Mouse (Mus musculus) skeletal muscle tissue, adult 2 months (tissue): ENCODE measurements around the gene Pla2g16.

Experiments
- DNase-seq: peaks from one replicate; pipeline ENCODE4 v3.0.0-alpha.2; 2012; ENCODE audit warnings: low read depth, low spot score

The Pla2g16 gene

GRCm38 (mm10) chr19:7611942-7612757 lies 54.9 kb downstream of the Pla2g16 start, which contains the start of gene Hrasls5:
Gene Hrasls5, plus strand, starts transcription at chr19:7612541.
- DNase-seq = no peak

DNA sequence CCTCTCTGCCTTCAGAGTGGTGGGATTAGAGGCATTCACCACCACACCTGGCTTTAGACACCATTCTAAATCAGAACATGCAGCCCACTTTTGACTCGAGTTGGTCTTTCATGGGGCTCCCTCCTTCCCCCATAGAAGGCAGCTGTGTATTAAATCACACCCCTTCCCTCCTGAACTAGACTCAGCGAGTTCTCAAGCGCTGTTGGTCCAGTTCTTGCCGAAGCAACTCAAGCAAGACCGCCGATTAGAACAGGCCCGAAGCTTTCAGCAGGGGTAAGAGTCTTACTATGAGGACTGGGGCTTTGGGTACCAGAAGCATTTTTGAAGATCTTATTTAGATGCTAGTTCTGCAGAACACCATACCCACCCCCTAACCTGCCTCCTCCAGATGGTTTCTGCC lies 55.9 kb downstream of the Pla2g16 start:
- no peak for DNase-seq

GRCm38 (mm10) chr19:7616231-7616930 lies 59.1 kb downstream of the Pla2g16 start:
- no peak for DNase-seq

DNA sequence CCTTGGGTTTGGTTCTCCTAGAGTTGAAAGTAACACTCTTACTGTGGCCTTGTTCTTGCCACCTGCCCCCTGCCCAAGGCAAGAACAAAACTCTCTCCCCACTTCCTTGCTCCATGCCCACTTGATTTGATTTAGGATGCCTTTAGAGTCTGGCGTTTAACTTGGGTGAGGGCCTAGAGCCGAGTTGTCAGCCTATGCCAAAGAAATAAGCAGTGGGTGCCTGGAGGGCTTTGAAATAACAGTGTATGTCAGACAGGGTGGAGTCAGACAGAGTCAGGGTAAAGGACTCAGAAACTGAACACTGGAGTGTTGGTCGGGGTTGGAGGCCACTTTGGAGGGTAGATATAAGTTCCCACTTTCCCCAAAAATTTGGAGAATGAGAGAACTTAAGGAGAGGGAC lies 59.8 kb downstream of the Pla2g16 start:
- no peak for DNase-seq

DNA sequence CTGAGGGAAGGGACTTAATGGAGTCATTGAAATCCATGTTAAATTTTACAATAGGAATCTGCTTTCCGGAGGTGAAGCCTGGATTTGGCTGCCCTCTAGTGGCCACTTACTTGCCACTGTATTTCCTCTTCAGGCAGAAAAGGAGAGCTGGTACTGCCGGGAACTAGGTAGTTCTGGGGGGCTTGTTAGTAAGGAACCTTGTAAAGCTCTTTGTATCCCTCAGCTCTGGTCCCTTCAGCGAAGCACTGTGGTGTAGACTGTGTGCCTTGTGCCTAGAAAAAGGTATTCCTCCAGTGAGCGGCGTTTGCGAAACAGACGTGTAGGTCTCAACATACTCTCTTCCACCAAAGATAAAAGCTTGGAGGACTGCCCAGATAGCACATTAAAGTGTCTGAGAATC lies 60.4 kb downstream of the Pla2g16 start:
- no peak for DNase-seq

DNA sequence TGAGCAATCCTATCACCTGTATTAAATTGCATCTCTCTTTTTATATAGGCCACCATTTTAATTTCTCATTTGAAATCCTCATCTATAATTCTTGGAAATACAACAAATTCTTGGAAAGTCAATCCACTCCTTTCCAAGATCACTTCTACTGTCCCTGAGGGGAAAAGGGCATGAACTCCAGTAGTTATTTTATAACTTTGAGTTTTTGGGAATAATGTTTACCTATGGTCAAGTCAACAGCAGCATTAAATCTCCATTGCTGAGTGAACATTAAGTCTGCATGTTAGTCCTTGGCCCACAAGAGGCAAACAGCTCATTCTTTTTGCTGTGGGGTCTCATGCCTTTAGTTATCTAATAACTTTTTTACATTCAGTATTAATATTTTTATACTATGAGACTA lies 75.8 kb downstream of the Pla2g16 start:
- DNase-seq = no peak

GRCm38 (mm10) chr19:7633786-7634185 lies 76.5 kb downstream of the Pla2g16 start:
- no peak for DNase-seq
